30 mouse cellular contexts compared by ENCODE assay signal in genomic region chr1:178513954-178514353, GRCm38 (mm10). TPM values are rescaled to one million over a fixed set of nuclear protein-coding genes. Genes with fewer than 3 reads are reported as not detected.
DNase-seq lines count a peak whose midpoint lies in the region; ATAC-seq and TF ChIP-seq lines count a peak whose summit lies in the region.
"Had no signal": no experiment of that assay in that cellular context is flagged by ENCODE, and none has a peak within 500 bp of the region (broad histone marks: within the 10 kb centered on the region; RNA-seq: fewer than 3 reads in every experiment).

No protein-coding gene starts in this region.

- no peak overlapping the region for H3K9ac ChIP-seq in hindbrain, embryonic 12.5 days
- no peak overlapping the region for H3K9ac ChIP-seq in lung, embryonic 15.5 days
- no peak overlapping the region for H3K9ac ChIP-seq in ES-E14 (ENCODE audit: insufficient read depth, low read depth, low read length, poor library complexity, severe bottlenecking)
- H3K9ac ChIP-seq: forebrain, embryonic 13.5 days; heart, embryonic 13.5 days; hindbrain, embryonic 13.5 days; limb, embryonic 15.5 days; liver, embryonic 13.5 days had no signal

- DNase-seq in hindbrain, embryonic 10.5 days (ENCODE audit: low spot score): peak; percentile 20
- DNase-seq in lung, adult 18-20 months: no peak
- DNase-seq in ES-E14 (ENCODE audit: low read depth, low spot score): no peak
- no peak for DNase-seq in spleen, postnatal 36 days (ENCODE audit: low spot score in 2 of 2)
- DNase-seq: adrenal gland, adult 2 months; adrenal gland, postnatal 36 days; cerebellum, adult 18-20 months; cerebellum, postnatal 10 days; gastrocnemius, postnatal 10 days; heart, postnatal 14 days; kidney, postnatal 10 days; layer of hippocampus, postnatal 36 days; liver, embryonic 13.5 days; lung, adult 2 months; midbrain, embryonic 14.5 days; right cerebral cortex, postnatal 25 days; spleen, adult 18-20 months had no signal

- in situ Hi-C loops in ES-E14 (cut with MboI; ENCODE audit: low sequenced_read_pairs in 2 of 2, unreplicated experiment in 2 of 2): no loop called here

- H3K9me3 ChIP-seq in hindbrain, embryonic 10.5 days: no peaks in the 10 kb centered on the region
- no peaks in the 10 kb centered on the region for H3K9me3 ChIP-seq in hindbrain, embryonic 12.5 days (replicated peaks)
- no peaks in the 10 kb centered on the region for H3K9me3 ChIP-seq in lung, embryonic 15.5 days
- H3K9me3 ChIP-seq in ES-E14 (ENCODE audit: control insufficient read depth, insufficient read depth, low read depth, low read length): no peaks in the 10 kb centered on the region
- H3K9me3 ChIP-seq: forebrain, embryonic 13.5 days; heart, embryonic 13.5 days; hindbrain, embryonic 13.5 days; limb, embryonic 10.5 days; limb, embryonic 15.5 days; liver, embryonic 13.5 days had no signal

- WGBS in hindbrain, embryonic 10.5 days: 49% methylated on average over 6 of the region's 8 CpGs
- 17% methylated on average over 7 of the region's 8 CpGs for WGBS in hindbrain, embryonic 12.5 days
- 21% methylated on average over 7 of the region's 8 CpGs for whole genome bisulfite sequencing in lung, embryonic 15.5 days

- H3K36me3 ChIP-seq in hindbrain, embryonic 10.5 days: no peaks in the 10 kb centered on the region
- no peaks in the 10 kb centered on the region for H3K36me3 ChIP-seq in hindbrain, embryonic 12.5 days
- no peaks in the 10 kb centered on the region for H3K36me3 ChIP-seq in lung, embryonic 15.5 days
- H3K36me3 ChIP-seq in ES-E14 (ENCODE audit: control insufficient read depth, insufficient read depth, low read length, poor library complexity, severe bottlenecking): no peaks in the 10 kb centered on the region
- H3K36me3 ChIP-seq: heart, embryonic 13.5 days; hindbrain, embryonic 13.5 days; limb, embryonic 10.5 days; limb, embryonic 15.5 days; liver, embryonic 13.5 days had no signal

- no peak overlapping the region for H3K27ac ChIP-seq in hindbrain, embryonic 10.5 days
- H3K27ac ChIP-seq in hindbrain, embryonic 12.5 days: no peak overlapping the region
- H3K27ac ChIP-seq in lung, embryonic 15.5 days: no peak overlapping the region
- no peak overlapping the region for H3K27ac ChIP-seq in ES-E14 (ENCODE audit: insufficient read depth, low read depth, low read length, poor library complexity, severe bottlenecking)
- H3K27ac ChIP-seq: forebrain, embryonic 13.5 days; heart, embryonic 13.5 days; limb, embryonic 10.5 days; limb, embryonic 15.5 days; liver, embryonic 13.5 days; macrophage had no signal

- peaks cover 14% of the 10 kb centered on the region for H3K4me1 ChIP-seq in hindbrain, embryonic 10.5 days (replicated peaks)
- H3K4me1 ChIP-seq in hindbrain, embryonic 12.5 days: peaks cover 8% of the 10 kb centered on the region
- H3K4me1 ChIP-seq in lung, embryonic 15.5 days: no peaks in the 10 kb centered on the region
- H3K4me1 ChIP-seq in ES-E14 (ENCODE audit: control insufficient read depth in 2 of 2, insufficient read depth in 2 of 2, low read length in 2 of 2, poor library complexity in 1 of 2): no peaks in the 10 kb centered on the region
- H3K4me1 ChIP-seq: forebrain, embryonic 13.5 days; limb, embryonic 15.5 days; liver, embryonic 13.5 days had no signal

- no peaks in the 10 kb centered on the region for H3K27me3 ChIP-seq in hindbrain, embryonic 10.5 days (ENCODE audit: insufficient read depth, poor library complexity, severe bottlenecking)
- no peaks in the 10 kb centered on the region; the same call in 1 of the 2 replicates for H3K27me3 ChIP-seq in hindbrain, embryonic 12.5 days
- no peaks in the 10 kb centered on the region for H3K27me3 ChIP-seq in lung, embryonic 15.5 days
- H3K27me3 ChIP-seq: forebrain, embryonic 13.5 days; heart, embryonic 13.5 days; hindbrain, embryonic 13.5 days; limb, embryonic 15.5 days; liver, embryonic 13.5 days had no signal

- ATAC-seq in hindbrain, embryonic 12.5 days (ENCODE audit: low FRiP score): no peak
- ATAC-seq in lung, embryonic 15.5 days (ENCODE audit: borderline replicate concordance, extremely low read depth, low FRiP score, low TSS enrichment): 0 out of 2 replicates have a peak, but pooled peaks have one; percentile 53
- peak; percentile 42; the same call in 1 of the 2 replicates for ATAC-seq in megakaryocyte progenitor cell, adult 5-6 weeks (replicated peaks; ENCODE audit: poor library complexity)
- ATAC-seq: activated CD4-positive, CD25-positive, alpha-beta regulatory T cell, adult 4 months; CD4-positive, CD25-positive, alpha-beta regulatory T cell, adult 4 months; forebrain, embryonic 13.5 days; intestine, embryonic 16.5 days had no signal

- no peak overlapping the region for H3K4me3 ChIP-seq in hindbrain, embryonic 10.5 days
- no peak overlapping the region for H3K4me3 ChIP-seq in hindbrain, embryonic 12.5 days
- H3K4me3 ChIP-seq in lung, embryonic 15.5 days: no peak overlapping the region
- no peak overlapping the region for H3K4me3 ChIP-seq in ES-E14 (ENCODE audit: insufficient read depth in 1 of 2, low read depth in 1 of 2, low read length in 2 of 2, poor library complexity in 1 of 2, severe bottlenecking in 1 of 2)
- H3K4me3 ChIP-seq: forebrain, embryonic 13.5 days; heart, embryonic 13.5 days; hindbrain, embryonic 13.5 days; limb, embryonic 10.5 days; limb, embryonic 15.5 days; liver, embryonic 13.5 days had no signal

- H3K4me2 ChIP-seq in hindbrain, embryonic 12.5 days (replicated peaks): no peak overlapping the region
- H3K4me2 ChIP-seq in lung, embryonic 15.5 days: no peak overlapping the region
- H3K4me2 ChIP-seq: forebrain, embryonic 13.5 days; heart, embryonic 13.5 days; hindbrain, embryonic 13.5 days; limb, embryonic 15.5 days; liver, embryonic 13.5 days had no signal

TF ChIP-seq in ES-E14, 5 proteins besides CTCF, POLR2A, EP300 and RAD21:
- TF ChIP-seq ZC3H11A (IDR thresholded peaks at IDR 0.05; ENCODE audit: borderline replicate concordance, low read depth, low read length): no peak
- 0 out of 2 replicates have a peak, but pooled peaks have one; percentile 28 for TF ChIP-seq MAFK (IDR thresholded peaks at IDR 0.05; ENCODE audit: insufficient read depth, low read depth, low read length)
- no peak for TF ChIP-seq ZNF384 (IDR thresholded peaks at IDR 0.05; ENCODE audit: low read depth, low read length)
- TF ChIP-seq HCFC1 (IDR thresholded peaks at IDR 0.05; ENCODE audit: borderline replicate concordance, insufficient read depth, low read length): no peak

RNA-seq across cellular contexts. Expression of gene Kif26b, which starts 15.0 kb away (rescaled TPM):
- 4.6 and 4.9 TPM in 2 replicates for polyA plus RNA-seq in hindbrain, embryonic 10.5 days (2016; fragmentation: Nextera tagmentation; extraction: Ambion mirVana)
- 13.3 and 17.2 TPM in 2 replicates for polyA plus RNA-seq in hindbrain, embryonic 12.5 days (2016; fragmentation: Nextera tagmentation; extraction: Ambion mirVana)
- polyA plus RNA-seq in lung, embryonic 15.5 days (2015; fragmentation: Nextera tagmentation; extraction: Ambion mirVana): 1.5 and 1.7 TPM in 2 replicates
- total RNA-seq in ES-E14 (2012; rRNA removed): 0.48 and 0.94 TPM in 2 replicates
- total RNA-seq in megakaryocyte progenitor cell, adult 5-6 weeks (2015): 0.37 and 0.42 TPM in 2 replicates
- total RNA-seq in megakaryocyte progenitor cell, adult 5-6 weeks (2017): 0.33 and 0.98 TPM in 2 replicates
- total RNA-seq: monocyte, adult 5-6 weeks had no signal
- polyA plus RNA-seq: activated CD4-positive, CD25-positive, alpha-beta regulatory T cell, adult 4 months; macrophage had no signal
